Comparison of ENCODE assay signal across 14 mouse cellular contexts in the genomic region with DNA sequence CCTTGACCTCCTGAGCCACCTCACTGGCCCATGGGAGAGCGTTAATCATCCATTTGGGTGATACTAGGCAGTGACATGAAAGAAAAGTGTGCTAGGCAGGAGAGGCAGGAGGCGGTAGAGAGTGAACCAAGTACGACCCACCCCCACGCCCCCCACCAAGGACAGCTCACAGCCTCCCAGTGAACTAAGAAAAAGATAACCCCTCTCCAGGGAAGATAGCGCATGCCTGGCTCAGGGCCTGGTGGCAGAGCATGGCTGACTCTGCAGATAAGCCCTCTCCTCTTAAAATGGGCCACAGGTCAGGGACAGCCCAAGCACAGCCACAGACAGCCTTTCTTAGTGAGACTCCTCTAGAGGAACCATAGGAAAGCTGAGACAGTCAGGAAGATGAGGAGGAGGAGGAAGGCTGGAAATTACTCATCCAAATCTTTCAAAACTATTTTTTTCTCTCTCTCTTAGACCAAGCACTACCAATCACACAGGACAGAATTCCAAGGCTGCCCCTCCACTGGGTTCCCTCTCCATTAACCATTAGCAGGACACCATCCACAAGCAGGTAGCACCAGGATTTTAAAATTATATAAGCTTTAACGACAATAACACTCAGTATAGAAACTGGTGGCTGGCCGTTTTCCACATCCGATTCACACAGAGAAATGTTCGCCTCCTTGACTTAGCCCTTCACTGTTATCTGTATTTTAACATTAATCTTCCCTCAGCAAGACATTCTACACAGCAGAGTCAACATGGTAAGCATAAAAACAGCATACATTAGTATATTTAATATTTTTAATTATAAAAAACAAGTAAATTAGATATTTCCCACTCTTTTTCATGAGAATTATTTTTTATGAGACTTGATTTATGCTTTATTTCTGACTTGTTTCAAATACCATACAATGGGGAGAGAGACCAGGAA. TPM values are rescaled to one million over a fixed set of nuclear protein-coding genes. Genes with fewer than 3 reads are reported as not detected.
DNase-seq lines count a peak whose midpoint lies in the region; ATAC-seq and TF ChIP-seq lines count a peak whose summit lies in the region.
"Had no signal": no experiment of that assay in that cellular context is flagged by ENCODE, and none has a peak within 500 bp of the region (broad histone marks: within the 10 kb centered on the region; RNA-seq: fewer than 3 reads in every experiment).

No protein-coding gene starts in this region.

- peaks cover 14% of the 10 kb centered on the region for H3K4me1 ChIP-seq in heart, embryonic 12.5 days (replicated peaks)
- H3K4me1 ChIP-seq in liver, embryonic 15.5 days (replicated peaks), result peaks cover 96% of the 10 kb centered on the region
- H3K4me1 ChIP-seq: embryonic facial prominence, embryonic 15.5 days had no signal

- H3K9me3 ChIP-seq in heart, embryonic 12.5 days (replicated peaks), result no peaks in the 10 kb centered on the region
- no peaks in the 10 kb centered on the region for H3K9me3 ChIP-seq in liver, embryonic 15.5 days (replicated peaks)
- H3K9me3 ChIP-seq: embryonic facial prominence, embryonic 15.5 days had no signal

- TF ChIP-seq CTCF in left cerebral cortex, adult 2 months (IDR thresholded peaks at IDR 0.05), result no peak

- intact Hi-C loops in left cerebral cortex, adult 2 months (cut with DNase I), result no loop called here

- no peak overlapping the region for H3K9ac ChIP-seq in heart, embryonic 12.5 days
- peak overlapping the region; percentile 19; the same call in 1 of the 2 replicates for H3K9ac ChIP-seq in liver, embryonic 15.5 days
- H3K9ac ChIP-seq: embryonic facial prominence, embryonic 15.5 days had no signal

- ATAC-seq in common myeloid progenitor, adult 5-6 weeks (replicated peaks; ENCODE audit: low read depth, poor library complexity, severe bottlenecking), result peak; percentile 26; the same call in 1 of the 2 replicates
- peak; percentile 74 for ATAC-seq in heart, embryonic 12.5 days (ENCODE audit: insufficient number of reproducible peaks, low FRiP score)
- peak; percentile 68 for ATAC-seq in liver, embryonic 15.5 days (ENCODE audit: insufficient read depth)
- ATAC-seq in megakaryocyte, adult 5-6 weeks (ENCODE audit: poor library complexity, severe bottlenecking), result no peak
- ATAC-seq: activated CD4-positive, CD25-positive, alpha-beta regulatory T cell, adult 4 months had no signal

- no peaks in the 10 kb centered on the region for H3K36me3 ChIP-seq in heart, embryonic 12.5 days
- H3K36me3 ChIP-seq in liver, embryonic 15.5 days (replicated peaks), result no peaks in the 10 kb centered on the region
- H3K36me3 ChIP-seq: embryonic facial prominence, embryonic 15.5 days had no signal

- H3K4me2 ChIP-seq in heart, embryonic 12.5 days, result peak overlapping the region; percentile 15; the same call in 1 of the 2 replicates
- H3K4me2 ChIP-seq in liver, embryonic 15.5 days, result peak overlapping the region; percentile 29; the same call in 1 of the 2 replicates
- H3K4me2 ChIP-seq: embryonic facial prominence, embryonic 15.5 days had no signal

- WGBS in heart, embryonic 12.5 days, result 37% methylated on average over 9 of the region's 9 CpGs
- 22% methylated on average over 9 of the region's 9 CpGs for WGBS in liver, embryonic 15.5 days (ENCODE audit: insufficient replicate concordance)

- H3K4me3 ChIP-seq in heart, embryonic 12.5 days, result no peak overlapping the region
- H3K4me3 ChIP-seq in liver, embryonic 15.5 days (replicated peaks), result no peak overlapping the region
- no peak overlapping the region for H3K4me3 ChIP-seq in left cerebral cortex, adult 2 months
- H3K4me3 ChIP-seq: embryonic facial prominence, embryonic 15.5 days; myocyte had no signal

- peak; percentile 52 for DNase-seq in kidney, adult 9 months
- DNase-seq in kidney, adult 8-10 months, result no peak
- no peak for DNase-seq in left cerebral cortex, adult 2 months (ENCODE audit: extremely low spot score in 1 of 2, low spot score in 2 of 2)
- DNase-seq in retina, embryonic 14.5 days (ENCODE audit: low spot score), result no peak
- DNase-seq: gastrocnemius, postnatal 25 days; thymus, postnatal 36 days had no signal

- H3K27ac ChIP-seq in heart, embryonic 12.5 days (ENCODE audit: poor library complexity, severe bottlenecking), result peak overlapping the region; percentile 46
- H3K27ac ChIP-seq in liver, embryonic 15.5 days (replicated peaks), result peak overlapping the region; percentile 90
- no peak overlapping the region for H3K27ac ChIP-seq in left cerebral cortex, adult 2 months
- H3K27ac ChIP-seq: embryonic facial prominence, embryonic 15.5 days had no signal

- 0 out of 2 replicates have a peak, but pooled peaks cover 2% of the 10 kb centered on the region for H3K27me3 ChIP-seq in heart, embryonic 12.5 days (replicated peaks)
- H3K27me3 ChIP-seq in liver, embryonic 15.5 days, result no peaks in the 10 kb centered on the region
- H3K27me3 ChIP-seq: CH12.LX had no signal

RNA-seq across cellular contexts. Expression of a gene that starts 8.3 kb away (rescaled TPM):
- total RNA-seq in common myeloid progenitor, adult 5-6 weeks (2017), result 7.8 and 11.7 TPM in 2 replicates
- 0.85 and 0.89 TPM in 2 replicates for polyA plus RNA-seq in heart, embryonic 12.5 days (2016; fragmentation: Nextera tagmentation; extraction: Ambion mirVana)
- 13.3 and 14.9 TPM in 2 replicates for polyA plus RNA-seq in liver, embryonic 15.5 days (2015; fragmentation: Nextera tagmentation; extraction: Ambion mirVana)
- 10 to 100 TPM; 35.8 to 36.2 TPM for total RNA-seq in left cerebral cortex, adult 2 months (2021)
- 0.38 and 0.84 TPM in 2 replicates for total RNA-seq in megakaryocyte, adult 5-6 weeks (2015)
- 0.37 and 1.7 TPM in 2 replicates for total RNA-seq in megakaryocyte, adult 5-6 weeks (2017)
- total RNA-seq: CH12.LX had no signal

RNA-seq across cellular contexts. Expression of a gene that starts 39.3 kb away (rescaled TPM):
- total RNA-seq in common myeloid progenitor, adult 5-6 weeks (2017), result 204 and 227 TPM in 2 replicates
- 99.9 and 101 TPM in 2 replicates for polyA plus RNA-seq in heart, embryonic 12.5 days (2016; fragmentation: Nextera tagmentation; extraction: Ambion mirVana)
- polyA plus RNA-seq in liver, embryonic 15.5 days (2015; fragmentation: Nextera tagmentation; extraction: Ambion mirVana), result 43.5 and 52.1 TPM in 2 replicates
- 10 to 100 TPM; 67.6 to 69.0 TPM for total RNA-seq in left cerebral cortex, adult 2 months (2021)
- 59.0 and 60.7 TPM in 2 replicates for total RNA-seq in megakaryocyte, adult 5-6 weeks (2015)
- total RNA-seq in megakaryocyte, adult 5-6 weeks (2017), result 119 and 130 TPM in 2 replicates
